Mouse (Mus musculus) heart, embryonic 10.5 days (tissue): ENCODE measurements at regions not wholly inside any gene's neighbourhood (a gene's known extent, or its start where the extent isn't known, plus 50 kb on each side); places are given as distances from the start of the nearest gene placed in this dataset.

ENCODE experiments used
- DNase-seq: peaks from one replicate; pipeline ENCODE4 v3.0.0-alpha.2; 2017; ENCODE audit warnings: low spot score
- H3K27ac ChIP-seq: fragments of 300-500 bp; sonication (generic); 2 replicates; pipeline ENCODE4 v1.5.1; 2016; ENCODE audit warnings: mild to moderate bottlenecking
- H3K27me3 ChIP-seq: fragments of 300-500 bp; sonication (generic); 2 replicates; pipeline ENCODE4 v1.6.1; 2016; ENCODE audit warnings: mild to moderate bottlenecking; ENCODE audit not compliant: poor library complexity, insufficient read depth, severe bottlenecking
- H3K36me3 ChIP-seq: fragments of 300-500 bp; sonication (generic); 2 replicates; pipeline ENCODE4 v1.6.1; 2016; ENCODE audit warnings: mild to moderate bottlenecking, moderate library complexity
- H3K4me1 ChIP-seq: fragments of 300-500 bp; sonication (generic); 2 replicates; pipeline ENCODE4 v1.6.1; 2016; ENCODE audit warnings: mild to moderate bottlenecking
- H3K4me3 ChIP-seq: fragments of 300-500 bp; sonication (generic); 2 replicates; pipeline ENCODE4 v1.5.1; 2016; ENCODE audit warnings: mild to moderate bottlenecking, moderate library complexity
- H3K9me3 ChIP-seq: fragments of 300-500 bp; sonication (generic); 2 replicates; pipeline ENCODE4 v1.6.1; 2016; ENCODE audit warnings: mild to moderate bottlenecking, moderate library complexity
- WGBS: fragments of 180-500 bp; shearing (Covaris S2); methylation state at CpG from one replicate; pipeline ENCODE4 v1.1.7; 2016; 5-methylcytosine and 5-hydroxymethylcytosine counted together

- Histone ChIP-seq H3K27me3 (no peaks in the 10 kb centered on the region), H3K9me3 (no peaks in the 10 kb centered on the region), H3K4me1 (no peaks in the 10 kb centered on the region), H3K4me3 (no peak overlapping the region), H3K27ac (no peak overlapping the region), H3K36me3 (no peaks in the 10 kb centered on the region)
- no peak for DNase-seq
- 70% methylated on average over 4 of the region's 4 CpGs for WGBS
Observed at GRCm38 (mm10) chr12:16165126-16165525, 348.4 kb upstream of the Trib2 start.

GRCm38 (mm10) chr12:16161947-16162346 lies 345.2 kb upstream of the Trib2 start:
- no peaks in the 10 kb centered on the region for H3K9me3 ChIP-seq
- H3K4me1 ChIP-seq: no peaks in the 10 kb centered on the region
- H3K4me3 ChIP-seq: no peak overlapping the region
- H3K27me3 ChIP-seq: no peaks in the 10 kb centered on the region
- no peak overlapping the region for H3K27ac ChIP-seq
- H3K36me3 ChIP-seq: no peaks in the 10 kb centered on the region
- 84% methylated on average over 4 of the region's 4 CpGs for WGBS
- no peak for DNase-seq

GRCm38 (mm10) chr12:16157896-16158295 lies 341.2 kb upstream of the Trib2 start:
- H3K4me1 ChIP-seq: no peaks in the 10 kb centered on the region
- 85% methylated on average over 7 of the region's 7 CpGs for WGBS
- no peak overlapping the region for H3K27ac ChIP-seq
- H3K36me3 ChIP-seq: no peaks in the 10 kb centered on the region
- no peaks in the 10 kb centered on the region for H3K9me3 ChIP-seq
- no peaks in the 10 kb centered on the region for H3K27me3 ChIP-seq
- no peak for DNase-seq
- H3K4me3 ChIP-seq: no peak overlapping the region

- H3K9me3 ChIP-seq: no peaks in the 10 kb centered on the region
- 29% methylated on average over 2 of the region's 2 CpGs for WGBS
- no peak overlapping the region for H3K27ac ChIP-seq
- H3K36me3 ChIP-seq: no peaks in the 10 kb centered on the region
- no peak overlapping the region for H3K4me3 ChIP-seq
- no peaks in the 10 kb centered on the region for H3K27me3 ChIP-seq
- H3K4me1 ChIP-seq: no peaks in the 10 kb centered on the region
- no peak for DNase-seq
Observed at GRCm38 (mm10) chr12:16155791-16156558, 339.3 kb upstream of the Trib2 start.

DNA sequence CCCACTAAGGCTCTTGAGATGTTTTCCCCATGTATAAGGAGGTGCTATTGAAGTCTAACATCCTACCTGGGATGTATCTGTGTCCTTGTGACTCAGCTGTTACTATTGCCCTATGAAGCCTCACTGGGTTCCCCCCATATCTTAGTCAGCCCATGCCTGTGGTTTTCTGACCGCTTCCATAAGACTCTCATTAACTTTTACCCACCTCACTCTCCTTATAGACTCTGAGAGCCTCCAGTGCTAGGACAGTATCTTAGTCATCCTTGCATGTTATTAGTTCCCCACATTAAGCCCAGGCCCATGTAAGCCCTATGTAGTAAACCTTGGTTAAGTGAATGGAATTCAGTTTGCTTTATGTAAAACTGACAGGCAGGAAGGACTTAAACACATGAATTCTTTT lies 337.5 kb upstream of the Trib2 start:
- no peak for DNase-seq
- Histone ChIP-seq H3K36me3 (no peaks in the 10 kb centered on the region), H3K9me3 (no peaks in the 10 kb centered on the region), H3K27ac (no peak overlapping the region), H3K27me3 (no peaks in the 10 kb centered on the region), H3K4me1 (no peaks in the 10 kb centered on the region), H3K4me3 (no peak overlapping the region)
- 85% methylated on average over 1 of the region's 1 CpGs for WGBS

- Histone ChIP-seq H3K4me1 (no peaks in the 10 kb centered on the region), H3K4me3 (no peak overlapping the region), H3K9me3 (no peaks in the 10 kb centered on the region), H3K36me3 (no peaks in the 10 kb centered on the region), H3K27me3 (no peaks in the 10 kb centered on the region), H3K27ac (no peak overlapping the region)
- no peak for DNase-seq
- 89% methylated on average over 11 of the region's 11 CpGs for WGBS
Observed at GRCm38 (mm10) chr12:16152108-16152507, 335.4 kb upstream of the Trib2 start.

DNA sequence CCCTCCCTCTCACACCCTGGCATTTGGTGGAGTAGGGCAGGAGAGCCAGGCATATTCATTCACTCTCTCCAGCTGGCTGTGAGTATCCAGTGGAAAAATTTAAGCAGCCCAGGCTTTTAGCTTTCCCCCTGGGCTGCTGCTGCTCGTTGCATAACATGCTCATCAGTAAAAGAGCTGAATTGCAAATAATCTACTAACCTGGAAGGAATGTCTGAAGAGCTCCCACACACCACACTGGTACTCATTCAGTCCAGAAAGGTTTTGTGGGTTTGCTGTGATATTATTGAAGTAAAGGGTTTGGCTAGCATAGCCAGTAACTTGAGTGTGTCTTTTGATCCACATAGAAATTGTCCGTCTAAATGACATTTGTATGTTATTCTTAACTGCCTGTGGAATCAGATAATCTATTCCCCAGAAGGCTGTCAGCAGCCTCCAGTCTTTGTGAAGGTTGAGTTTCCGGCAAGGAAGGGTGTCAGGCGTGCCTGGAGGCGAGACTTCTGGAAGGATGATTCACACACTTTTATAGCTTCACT lies 334.5 kb upstream of the Trib2 start:
- H3K9me3 ChIP-seq: no peaks in the 10 kb centered on the region
- no peak for DNase-seq
- H3K4me1 ChIP-seq: no peaks in the 10 kb centered on the region
- no peaks in the 10 kb centered on the region for H3K36me3 ChIP-seq
- H3K27ac ChIP-seq: no peak overlapping the region
- no peak overlapping the region for H3K4me3 ChIP-seq
- H3K27me3 ChIP-seq: no peaks in the 10 kb centered on the region
- WGBS: 45% methylated on average over 5 of the region's 5 CpGs

- no peaks in the 10 kb centered on the region for H3K36me3 ChIP-seq
- no peaks in the 10 kb centered on the region for H3K9me3 ChIP-seq
- no peak overlapping the region for H3K4me3 ChIP-seq
- WGBS: 63% methylated on average over 2 of the region's 2 CpGs
- H3K4me1 ChIP-seq: no peaks in the 10 kb centered on the region
- no peak for DNase-seq
- no peaks in the 10 kb centered on the region for H3K27me3 ChIP-seq
- H3K27ac ChIP-seq: no peak overlapping the region
Observed at GRCm38 (mm10) chr12:16146919-16147318, 330.2 kb upstream of the Trib2 start.

DNA sequence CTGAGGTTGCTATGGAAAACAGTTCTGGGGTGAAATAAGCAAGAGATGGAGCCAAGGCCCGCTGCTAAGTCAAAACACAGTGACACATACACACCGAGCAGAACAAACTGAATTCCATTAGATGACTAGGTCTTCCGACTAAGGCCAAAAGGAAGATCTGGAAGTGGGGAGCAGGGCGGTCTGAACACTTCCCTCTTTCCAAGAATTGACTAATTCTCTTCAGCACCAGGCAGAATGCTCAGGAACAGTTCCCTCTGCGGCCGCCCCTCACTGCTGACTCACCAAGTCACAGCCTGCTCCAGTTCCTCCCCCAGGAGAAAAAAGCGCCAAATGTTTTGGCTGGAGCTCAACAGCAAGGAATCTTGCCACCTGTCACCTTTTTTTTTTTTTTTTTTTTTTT lies 328.9 kb upstream of the Trib2 start:
- Histone ChIP-seq H3K4me1 (no peaks in the 10 kb centered on the region), H3K4me3 (no peak overlapping the region), H3K27me3 (no peaks in the 10 kb centered on the region), H3K9me3 (no peaks in the 10 kb centered on the region), H3K36me3 (no peaks in the 10 kb centered on the region), H3K27ac (no peak overlapping the region)
- 71% methylated on average over 7 of the region's 7 CpGs for WGBS
- no peak for DNase-seq

DNA sequence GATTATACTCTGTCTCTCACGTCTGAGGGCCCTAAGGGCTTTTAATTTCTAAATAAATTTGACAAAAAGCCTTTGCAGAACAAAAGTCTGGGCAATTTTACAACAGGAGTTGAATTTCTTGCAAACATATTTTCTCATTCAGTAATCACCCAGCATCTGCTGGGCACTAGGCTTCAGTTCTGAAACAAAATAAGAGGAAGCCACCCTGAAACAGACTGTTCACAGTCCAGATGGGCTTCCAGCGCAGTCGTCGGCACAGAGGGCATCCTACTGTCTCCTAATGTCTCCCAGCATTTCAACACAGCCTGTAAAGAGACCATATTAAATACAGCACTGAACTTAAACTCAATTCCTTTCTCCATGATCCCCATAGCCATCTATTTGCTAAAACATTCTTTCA lies 324.5 kb upstream of the Trib2 start:
- Histone ChIP-seq H3K27me3 (no peaks in the 10 kb centered on the region), H3K9me3 (no peaks in the 10 kb centered on the region), H3K4me1 (peaks cover 4% of the 10 kb centered on the region), H3K36me3 (no peaks in the 10 kb centered on the region), H3K27ac (no peak overlapping the region), H3K4me3 (no peak overlapping the region)
- DNase-seq: no peak
- 82% methylated on average over 4 of the region's 4 CpGs for WGBS

DNA sequence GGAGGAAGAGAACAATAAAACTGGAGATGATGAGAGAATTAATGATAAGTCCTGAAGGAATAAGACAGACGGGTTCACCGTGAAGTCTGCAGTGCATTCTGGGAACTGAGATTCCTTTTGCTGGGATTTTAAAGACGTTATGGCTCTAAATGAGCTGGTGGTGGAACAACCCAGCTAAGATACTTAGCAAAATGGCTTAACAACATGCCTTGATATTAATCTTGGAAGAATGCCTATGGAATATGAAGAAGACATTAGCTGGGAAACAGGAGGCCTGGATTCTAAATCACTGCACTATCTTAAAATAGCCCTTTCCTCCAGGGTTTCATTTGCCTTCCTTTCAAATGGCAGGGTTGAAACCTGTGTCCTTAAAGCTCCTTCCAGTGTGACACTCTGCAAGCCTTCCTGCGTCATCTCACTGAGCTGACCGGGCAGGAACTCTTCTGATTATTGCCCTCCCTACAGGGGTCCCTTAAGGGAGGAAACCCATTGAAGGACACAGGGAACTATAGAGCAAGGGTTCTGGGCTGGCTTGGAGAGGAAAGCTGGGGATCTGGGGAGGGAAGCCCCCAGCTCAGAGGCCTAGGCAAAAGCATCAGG lies 323.9 kb upstream of the Trib2 start:
- Histone ChIP-seq H3K4me1 (peaks cover 10% of the 10 kb centered on the region), H3K9me3 (no peaks in the 10 kb centered on the region), H3K4me3 (no peak overlapping the region), H3K36me3 (no peaks in the 10 kb centered on the region), H3K27me3 (no peaks in the 10 kb centered on the region), H3K27ac (no peak overlapping the region)
- 63% methylated on average over 5 of the region's 5 CpGs for WGBS
- no peak for DNase-seq

DNA sequence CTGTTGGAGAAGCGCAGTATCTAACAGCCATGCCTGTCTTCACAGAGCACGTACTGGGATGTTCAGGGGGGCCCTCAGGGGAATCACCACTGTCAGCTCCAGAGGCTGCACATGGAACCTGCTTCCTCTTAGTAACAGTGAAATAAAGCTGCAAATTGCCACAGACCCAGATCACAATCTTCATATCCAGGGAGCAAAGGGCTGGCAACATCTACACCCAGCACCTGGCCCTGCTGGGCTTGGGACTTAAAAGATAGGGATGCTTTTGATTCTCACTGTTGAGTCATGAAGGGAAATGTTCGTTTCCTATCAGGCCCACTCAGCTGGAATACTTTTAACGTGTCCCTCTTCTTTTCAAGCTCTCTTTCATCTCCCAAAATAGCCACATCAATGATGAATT lies 322.4 kb upstream of the Trib2 start:
- Histone ChIP-seq H3K27me3 (no peaks in the 10 kb centered on the region), H3K9me3 (no peaks in the 10 kb centered on the region), H3K4me1 (peaks cover 13% of the 10 kb centered on the region), H3K4me3 (no peak overlapping the region), H3K27ac (no peak overlapping the region), H3K36me3 (no peaks in the 10 kb centered on the region)
- no peak for DNase-seq
- 50% methylated on average over 4 of the region's 4 CpGs for WGBS

DNA sequence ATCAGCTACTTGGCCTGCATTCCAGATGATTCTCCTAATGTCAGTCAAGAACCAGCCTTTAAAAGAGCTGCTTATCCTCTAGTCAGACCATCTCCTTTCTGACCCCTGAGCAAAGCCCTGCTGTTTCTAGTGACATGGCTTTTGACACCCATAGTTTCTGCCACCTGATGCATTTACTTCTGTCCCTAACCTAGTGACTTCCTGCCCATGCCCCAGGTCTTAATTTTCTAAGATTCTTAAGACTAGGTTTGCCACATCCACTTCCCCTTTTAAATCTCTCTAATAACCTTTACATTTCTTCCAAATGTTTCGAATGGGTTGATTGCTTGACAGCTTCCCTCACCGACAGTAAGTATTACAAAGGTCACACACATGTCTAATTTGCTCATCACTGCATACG lies 321.1 kb upstream of the Trib2 start:
- H3K4me1 ChIP-seq: peaks cover 13% of the 10 kb centered on the region
- DNase-seq: no peak
- no peak overlapping the region for H3K27ac ChIP-seq
- no peaks in the 10 kb centered on the region for H3K9me3 ChIP-seq
- H3K36me3 ChIP-seq: no peaks in the 10 kb centered on the region
- WGBS: 86% methylated on average over 3 of the region's 3 CpGs
- no peak overlapping the region for H3K4me3 ChIP-seq
- no peaks in the 10 kb centered on the region for H3K27me3 ChIP-seq
